Mouse (Mus musculus): Measurements from ENCODE around the gene Arhgap15. TPM values are rescaled to one million over a fixed set of nuclear protein-coding genes. Genes with fewer than 3 reads are reported as not detected.

Gene Arhgap15
- polyA plus RNA-seq, 1 experiment from 2014 or later: 0.95 TPM

DNA sequence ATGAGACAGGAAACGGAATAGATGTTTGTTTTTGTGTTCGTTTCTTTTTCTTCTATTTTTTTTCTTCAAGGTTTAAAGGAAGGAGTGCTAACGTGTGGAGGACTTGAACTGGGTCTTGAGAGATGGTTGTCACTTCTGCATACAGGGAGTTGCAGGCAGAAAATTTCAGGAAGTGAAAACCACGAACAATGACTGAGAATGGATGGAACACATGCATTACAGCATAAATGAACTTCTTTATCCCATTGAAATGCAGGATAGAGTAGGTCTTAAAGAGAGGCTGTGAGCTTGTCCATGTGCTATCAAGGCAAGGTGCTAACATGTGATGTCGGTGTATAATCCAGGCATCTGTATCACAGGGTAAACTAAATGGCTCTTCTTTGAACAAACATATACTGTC lies 114.1 kb downstream of the Arhgap15 start:
- Histone ChIP-seq H3K36me3 (ENCODE audit: control insufficient read depth, insufficient read depth) (no peaks in the 10 kb centered on the region), H3K4me3 (replicated peaks; ENCODE audit: low read length) (no peak overlapping the region), H3K27ac (ENCODE audit: low read length) (no peak overlapping the region), H3K4me2 (ENCODE audit: low read length) (no peak overlapping the region), H3K27me3 (replicated peaks; ENCODE audit: control insufficient read depth, insufficient read depth, low read length) (no peaks in the 10 kb centered on the region), H3K4me1 (replicated peaks; ENCODE audit: control insufficient read depth, insufficient read depth, low read length) (no peaks in the 10 kb centered on the region), H3K9ac (replicated peaks; ENCODE audit: low read depth, low read length) (no peak overlapping the region), H3K9me3 (ENCODE audit: control insufficient read depth, low read length) (no peaks in the 10 kb centered on the region)
- ATAC-seq: no peak
- WGBS: 51% methylated on average over 5 of the region's 5 CpGs

DNA sequence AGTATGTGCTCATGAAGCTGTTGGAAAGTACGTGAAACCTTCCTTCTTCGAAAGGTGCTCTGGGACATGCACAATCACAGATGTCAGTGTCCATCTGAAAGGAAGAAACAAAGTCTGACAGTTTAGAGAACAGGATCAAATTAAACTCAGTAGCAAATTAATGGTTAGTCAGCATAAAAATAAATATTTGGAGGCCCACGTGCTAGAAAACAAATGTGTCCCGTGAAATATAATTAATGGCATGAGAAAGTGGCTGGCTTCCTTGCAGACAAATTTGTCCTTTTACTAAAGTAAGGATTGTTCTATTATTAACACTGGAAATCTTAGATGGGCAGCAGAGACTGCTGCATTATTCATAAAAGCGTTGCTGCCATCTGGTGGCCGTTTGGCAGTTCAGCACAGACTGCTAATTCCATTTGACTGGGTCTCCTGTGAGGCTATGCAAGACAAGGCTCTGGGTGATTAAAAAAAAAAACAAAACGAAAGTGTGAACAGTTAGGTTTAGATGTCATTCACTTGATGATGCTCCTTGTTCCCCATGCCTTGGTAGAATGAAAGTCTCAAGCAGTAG lies 153.9 kb downstream of the Arhgap15 start:
- no peaks in the 10 kb centered on the region for H3K27me3 ChIP-seq (replicated peaks; ENCODE audit: control insufficient read depth, insufficient read depth, low read length)
- H3K27ac ChIP-seq (ENCODE audit: low read length): no peak overlapping the region
- no peak overlapping the region for H3K4me3 ChIP-seq (replicated peaks; ENCODE audit: low read length)
- ATAC-seq: peak; percentile 96
- no peaks in the 10 kb centered on the region for H3K36me3 ChIP-seq (ENCODE audit: control insufficient read depth, insufficient read depth)
- H3K9ac ChIP-seq (replicated peaks; ENCODE audit: low read depth, low read length): no peak overlapping the region
- no peaks in the 10 kb centered on the region for H3K9me3 ChIP-seq (ENCODE audit: control insufficient read depth, low read length)
- 16% methylated on average over 7 of the region's 7 CpGs for whole genome bisulfite sequencing
- no peak overlapping the region for H3K4me2 ChIP-seq (ENCODE audit: low read length)
- H3K4me1 ChIP-seq (replicated peaks; ENCODE audit: control insufficient read depth, insufficient read depth, low read length): no peaks in the 10 kb centered on the region; the same call in 1 of the 2 replicates

DNA sequence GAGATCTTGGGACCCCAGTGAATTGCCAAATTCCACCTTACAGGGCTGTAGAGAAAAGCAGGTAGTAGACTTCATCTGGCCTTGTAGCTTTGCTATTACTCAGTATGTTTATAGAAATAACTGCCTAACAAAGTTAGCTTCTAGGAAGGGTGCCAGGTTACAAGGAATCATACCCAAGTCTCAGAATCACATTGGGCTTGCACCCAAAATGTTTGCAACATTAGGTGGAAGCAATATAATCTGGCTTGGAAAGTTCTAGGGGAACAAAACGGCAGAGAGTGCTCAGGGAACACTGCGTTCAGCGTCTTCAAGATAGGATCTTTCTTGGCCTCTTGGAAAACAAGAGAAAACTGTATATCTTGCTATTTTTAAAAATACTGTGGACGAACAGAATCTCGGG lies 158.9 kb downstream of the Arhgap15 start:
- H3K27me3 ChIP-seq (replicated peaks; ENCODE audit: control insufficient read depth, insufficient read depth, low read length): no peaks in the 10 kb centered on the region
- ATAC-seq: no peak
- H3K9ac ChIP-seq (replicated peaks; ENCODE audit: low read depth, low read length): no peak overlapping the region
- WGBS: 80% methylated on average over 5 of the region's 5 CpGs
- H3K36me3 ChIP-seq (ENCODE audit: control insufficient read depth, insufficient read depth): no peaks in the 10 kb centered on the region
- H3K4me3 ChIP-seq (replicated peaks; ENCODE audit: low read length): no peak overlapping the region
- H3K4me2 ChIP-seq (ENCODE audit: low read length): no peak overlapping the region
- no peaks in the 10 kb centered on the region for H3K9me3 ChIP-seq (ENCODE audit: control insufficient read depth, low read length)
- no peaks in the 10 kb centered on the region; the same call in 1 of the 2 replicates for H3K4me1 ChIP-seq (replicated peaks; ENCODE audit: control insufficient read depth, insufficient read depth, low read length)
- no peak overlapping the region for H3K27ac ChIP-seq (ENCODE audit: low read length)

DNA sequence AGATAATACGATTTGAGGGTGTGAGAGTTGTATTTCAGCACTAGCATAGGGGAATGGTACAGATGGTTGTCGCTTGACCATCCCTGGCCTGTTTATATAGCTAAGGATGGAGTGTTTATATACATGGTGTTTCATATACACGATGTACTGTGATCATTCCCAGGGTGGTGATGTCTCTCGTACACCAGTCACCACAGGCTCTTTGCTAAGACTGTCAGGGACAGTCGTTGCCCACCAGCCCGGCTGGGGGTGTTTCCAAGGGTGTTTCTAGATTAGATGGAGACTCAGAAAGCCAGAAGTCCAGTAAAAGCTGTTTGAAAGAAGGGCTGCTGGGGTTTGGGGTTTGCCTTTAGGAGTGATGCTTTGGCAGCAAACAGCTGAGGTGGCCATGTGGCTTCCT lies 165.5 kb downstream of the Arhgap15 start:
- Histone ChIP-seq H3K27me3 (replicated peaks; ENCODE audit: control insufficient read depth, insufficient read depth, low read length) (no peaks in the 10 kb centered on the region), H3K4me3 (replicated peaks; ENCODE audit: low read length) (no peak overlapping the region), H3K27ac (ENCODE audit: low read length) (no peak overlapping the region), H3K9ac (replicated peaks; ENCODE audit: low read depth, low read length) (no peak overlapping the region), H3K9me3 (ENCODE audit: control insufficient read depth, low read length) (no peaks in the 10 kb centered on the region), H3K4me1 (replicated peaks; ENCODE audit: control insufficient read depth, insufficient read depth, low read length) (no peaks in the 10 kb centered on the region), H3K4me2 (ENCODE audit: low read length) (no peak overlapping the region), H3K36me3 (ENCODE audit: control insufficient read depth, insufficient read depth) (no peaks in the 10 kb centered on the region)
- 91% methylated on average over 6 of the region's 6 CpGs for WGBS
- ATAC-seq: no peak

DNA sequence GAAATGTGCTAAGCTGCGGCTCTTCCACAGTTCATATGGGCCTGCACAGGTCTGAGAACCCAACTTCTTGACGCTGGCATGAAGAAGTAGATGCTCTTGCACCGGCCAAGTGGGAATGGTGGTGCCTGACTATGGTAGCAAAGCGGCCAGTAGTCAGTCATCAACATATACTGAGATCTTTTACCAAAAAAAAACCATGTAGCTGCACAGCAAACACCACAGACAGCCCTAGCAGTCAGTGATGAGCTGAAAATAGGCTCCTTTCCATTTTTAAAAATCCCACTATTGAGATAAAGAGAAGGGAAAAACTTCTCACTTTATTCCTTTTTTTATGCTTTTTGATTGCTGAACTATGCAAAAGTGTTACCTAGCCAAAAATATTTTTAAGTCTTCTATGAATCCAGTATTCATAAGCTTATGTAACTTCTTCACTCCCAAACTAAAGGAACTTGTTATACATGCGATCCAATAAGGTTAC lies 175.3 kb downstream of the Arhgap15 start:
- H3K9ac ChIP-seq (replicated peaks; ENCODE audit: low read depth, low read length): no peak overlapping the region
- no peaks in the 10 kb centered on the region for H3K27me3 ChIP-seq (replicated peaks; ENCODE audit: control insufficient read depth, insufficient read depth, low read length)
- H3K36me3 ChIP-seq (ENCODE audit: control insufficient read depth, insufficient read depth): no peaks in the 10 kb centered on the region
- H3K4me2 ChIP-seq (ENCODE audit: low read length): no peak overlapping the region
- no peaks in the 10 kb centered on the region for H3K9me3 ChIP-seq (ENCODE audit: control insufficient read depth, low read length)
- 92% methylated on average over 5 of the region's 5 CpGs for WGBS
- no peak for ATAC-seq
- H3K27ac ChIP-seq (ENCODE audit: low read length): no peak overlapping the region
- H3K4me3 ChIP-seq (replicated peaks; ENCODE audit: low read length): no peak overlapping the region
- no peaks in the 10 kb centered on the region for H3K4me1 ChIP-seq (replicated peaks; ENCODE audit: control insufficient read depth, insufficient read depth, low read length)

DNA sequence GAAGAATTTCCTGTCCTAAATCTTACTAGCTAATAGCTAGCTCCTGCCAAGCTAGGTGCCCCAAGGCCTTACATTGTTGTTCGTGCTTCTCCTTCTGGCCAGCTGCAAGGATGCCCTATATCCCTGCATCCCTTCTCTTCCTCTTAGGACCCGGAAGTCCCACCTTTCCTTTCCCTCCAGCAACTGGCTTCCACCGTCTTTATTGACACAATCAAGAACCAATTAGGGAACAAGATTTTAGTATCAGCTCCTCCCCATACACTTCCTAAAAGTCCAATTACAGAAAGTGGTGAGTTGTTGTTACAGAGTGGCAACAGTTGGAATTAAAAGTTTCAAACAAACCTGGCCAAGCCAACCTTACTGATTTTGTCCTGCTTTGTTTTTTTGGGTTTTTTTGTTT lies 183.1 kb downstream of the Arhgap15 start:
- ATAC-seq: no peak
- H3K36me3 ChIP-seq (ENCODE audit: control insufficient read depth, insufficient read depth): no peaks in the 10 kb centered on the region
- H3K4me3 ChIP-seq (replicated peaks; ENCODE audit: low read length): no peak overlapping the region
- no peaks in the 10 kb centered on the region for H3K27me3 ChIP-seq (replicated peaks; ENCODE audit: control insufficient read depth, insufficient read depth, low read length)
- no peak overlapping the region for H3K9ac ChIP-seq (replicated peaks; ENCODE audit: low read depth, low read length)
- 90% methylated on average over 3 of the region's 3 CpGs for WGBS
- H3K27ac ChIP-seq (ENCODE audit: low read length): no peak overlapping the region
- no peaks in the 10 kb centered on the region for H3K4me1 ChIP-seq (replicated peaks; ENCODE audit: control insufficient read depth, insufficient read depth, low read length)
- H3K9me3 ChIP-seq (ENCODE audit: control insufficient read depth, low read length): no peaks in the 10 kb centered on the region
- no peak overlapping the region for H3K4me2 ChIP-seq (ENCODE audit: low read length)

DNA sequence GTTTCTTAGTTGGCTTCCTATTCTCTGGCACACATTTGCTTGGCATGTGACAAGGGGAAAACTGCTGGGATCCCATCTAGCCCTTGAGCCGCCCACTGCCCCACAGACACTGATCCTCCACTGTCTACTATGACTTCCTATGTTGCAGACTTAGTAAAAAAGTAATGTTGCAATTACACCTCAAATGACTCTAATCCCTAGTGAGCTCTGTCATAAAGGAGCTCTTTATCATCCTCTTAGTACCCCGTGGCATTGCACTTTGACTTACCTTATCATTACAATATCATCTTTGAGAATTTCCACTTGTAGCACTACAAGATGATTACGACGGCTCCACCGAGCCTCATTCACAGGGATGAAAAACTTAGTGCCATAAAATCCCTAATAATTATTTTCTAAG lies 190.6 kb downstream of the Arhgap15 start:
- no peak for ATAC-seq
- Histone ChIP-seq H3K9ac (replicated peaks; ENCODE audit: low read depth, low read length) (no peak overlapping the region), H3K27me3 (replicated peaks; ENCODE audit: control insufficient read depth, insufficient read depth, low read length) (no peaks in the 10 kb centered on the region), H3K36me3 (ENCODE audit: control insufficient read depth, insufficient read depth) (no peaks in the 10 kb centered on the region), H3K27ac (ENCODE audit: low read length) (no peak overlapping the region), H3K4me3 (replicated peaks; ENCODE audit: low read length) (no peak overlapping the region), H3K9me3 (ENCODE audit: control insufficient read depth, low read length) (no peaks in the 10 kb centered on the region), H3K4me1 (replicated peaks; ENCODE audit: control insufficient read depth, insufficient read depth, low read length) (no peaks in the 10 kb centered on the region), H3K4me2 (ENCODE audit: low read length) (no peak overlapping the region)
- 95% methylated on average over 5 of the region's 5 CpGs for WGBS

DNA sequence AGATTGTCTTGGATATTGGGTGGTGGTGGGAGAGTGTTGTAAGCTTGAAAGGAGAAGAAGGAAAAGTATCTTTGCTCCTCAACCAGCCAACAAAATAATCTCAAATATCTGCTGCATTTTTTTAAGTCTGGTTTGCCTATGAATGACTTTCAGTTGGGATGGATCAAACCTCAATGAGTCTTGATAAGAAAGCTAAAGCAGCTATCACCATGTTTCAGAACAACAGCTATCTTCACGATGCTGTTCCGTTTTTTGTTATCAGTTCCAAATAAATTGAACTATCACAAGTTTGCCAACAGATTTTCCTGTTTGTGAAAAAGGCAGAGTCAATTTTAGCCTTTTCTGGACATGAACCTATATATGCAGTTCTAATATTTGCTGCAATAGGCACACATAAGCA lies 197.1 kb downstream of the Arhgap15 start:
- Histone ChIP-seq H3K36me3 (ENCODE audit: control insufficient read depth, insufficient read depth) (no peaks in the 10 kb centered on the region), H3K4me2 (ENCODE audit: low read length) (no peak overlapping the region), H3K9ac (replicated peaks; ENCODE audit: low read depth, low read length) (no peak overlapping the region), H3K27ac (ENCODE audit: low read length) (no peak overlapping the region), H3K27me3 (replicated peaks; ENCODE audit: control insufficient read depth, insufficient read depth, low read length) (no peaks in the 10 kb centered on the region), H3K4me3 (replicated peaks; ENCODE audit: low read length) (no peak overlapping the region), H3K4me1 (replicated peaks; ENCODE audit: control insufficient read depth, insufficient read depth, low read length) (peaks cover 2% of the 10 kb centered on the region; the same call in 1 of the 2 replicates), H3K9me3 (ENCODE audit: control insufficient read depth, low read length) (no peaks in the 10 kb centered on the region)
- no peak for ATAC-seq
- WGBS: 91% methylated on average over 2 of the region's 2 CpGs

DNA sequence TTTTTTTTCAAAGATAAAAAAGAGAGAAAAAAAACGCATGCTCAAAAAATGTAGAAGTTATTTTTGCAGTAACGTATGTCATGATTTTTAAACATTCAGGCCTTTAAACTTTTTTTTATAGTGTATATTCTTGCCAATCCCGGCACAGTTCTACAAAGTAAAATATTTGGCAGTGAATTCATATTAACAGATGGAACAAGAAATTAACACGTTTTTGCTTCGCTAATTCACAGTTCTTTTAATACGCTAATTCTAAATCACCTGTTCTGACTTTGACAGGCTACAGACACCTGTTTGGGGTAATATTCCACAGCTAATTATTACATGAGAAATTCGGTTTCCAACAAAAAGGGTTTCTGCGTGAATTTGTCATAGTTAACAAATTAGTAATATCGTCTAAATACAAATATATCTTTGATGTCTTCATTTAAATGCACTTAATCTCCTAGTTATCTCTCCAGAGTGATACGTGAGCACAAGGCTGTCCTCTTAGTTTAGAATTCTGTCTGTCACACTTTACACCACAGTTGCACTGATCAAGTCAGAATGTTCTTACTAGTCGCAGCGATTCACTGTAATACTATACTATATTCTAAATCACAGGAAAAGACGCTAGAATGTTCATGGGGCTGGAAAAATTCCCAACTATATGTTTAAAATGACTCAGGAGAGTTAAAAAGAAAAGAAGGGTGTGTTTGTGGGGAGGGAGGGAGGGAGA lies 201.3 kb downstream of the Arhgap15 start:
- WGBS: 60% methylated on average over 13 of the region's 13 CpGs
- no peaks in the 10 kb centered on the region for H3K36me3 ChIP-seq (ENCODE audit: control insufficient read depth, insufficient read depth)
- H3K4me1 ChIP-seq (replicated peaks; ENCODE audit: control insufficient read depth, insufficient read depth, low read length): peaks cover 5% of the 10 kb centered on the region; the same call in 1 of the 2 replicates
- peak overlapping the region; percentile 55; the same call in 1 of the 2 replicates for H3K27ac ChIP-seq (ENCODE audit: low read length)
- H3K4me3 ChIP-seq (replicated peaks; ENCODE audit: low read length): no peak overlapping the region
- H3K4me2 ChIP-seq (ENCODE audit: low read length): no peak overlapping the region
- H3K27me3 ChIP-seq (replicated peaks; ENCODE audit: control insufficient read depth, insufficient read depth, low read length): no peaks in the 10 kb centered on the region
- peak; percentile 89 for ATAC-seq
- H3K9ac ChIP-seq (replicated peaks; ENCODE audit: low read depth, low read length): no peak overlapping the region
- no peaks in the 10 kb centered on the region for H3K9me3 ChIP-seq (ENCODE audit: control insufficient read depth, low read length)

Data from forebrain, embryonic 16.5 days (tissue).